Mouse (Mus musculus): ENCODE measurements at regions not wholly inside any gene's neighbourhood (a gene's known extent, or its start where the extent isn't known, plus 50 kb on each side); places are given as distances from the start of the nearest gene placed in this dataset.

DNA sequence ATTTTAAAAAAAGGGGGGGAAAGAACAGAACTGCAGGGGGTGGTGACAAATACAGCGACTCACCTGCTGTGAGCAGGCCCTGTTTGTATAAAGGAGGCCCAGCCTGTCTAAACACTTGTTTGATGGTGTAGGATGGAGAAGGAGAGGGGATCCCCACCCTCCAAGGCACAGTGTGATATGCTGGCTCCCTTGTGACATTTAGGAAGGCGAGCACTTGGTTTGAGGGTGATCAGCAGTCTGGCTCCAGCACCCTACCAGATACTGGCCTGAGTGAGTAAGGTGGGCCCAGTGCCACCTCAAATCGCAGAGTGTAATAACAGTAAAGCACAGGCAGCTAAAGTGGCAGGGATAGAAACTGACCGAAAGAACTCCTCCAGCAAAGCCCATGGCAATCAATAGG is 195.4 kb upstream of the Trib2 start:
- TF ChIP-seq CHD2 (IDR thresholded peaks at IDR 0.05; ENCODE audit: low read depth, low read length) (no peak), ZC3H11A (IDR thresholded peaks at IDR 0.05; ENCODE audit: borderline replicate concordance, low read depth, low read length) (no peak), ZNF384 (IDR thresholded peaks at IDR 0.05; ENCODE audit: low read depth, low read length) (no peak), MAFK (IDR thresholded peaks at IDR 0.05; ENCODE audit: insufficient read depth, low read depth, low read length) (no peak)

Data from ES-E14 (cell line).